Mouse (Mus musculus) thymus, postnatal 4 days (tissue): ENCODE results near the gene Otub1.

Experiments used
- DNase-seq: peaks from one replicate; pipeline ENCODE4 v3.0.0; 2021

The Otub1 gene

GRCm38 (mm10) chr19:7205326-7205725 lies 790 bp downstream of the Otub1 start:
- DNase-seq: no peak

GRCm38 (mm10) chr19:7204898-7205297 lies 1.2 kb downstream of the Otub1 start:
- no peak for DNase-seq

- DNase-seq: no peak
Measured at GRCm38 (mm10) chr19:7200427-7200826, 5.7 kb downstream of the Otub1 start.

GRCm38 (mm10) chr19:7199089-7199488 lies 7.0 kb downstream of the Otub1 start:
- DNase-seq: no peak

GRCm38 (mm10) chr19:7197445-7197844 lies 8.7 kb downstream of the Otub1 start:
- no peak for DNase-seq

GRCm38 (mm10) chr19:7196741-7197270 lies 9.3 kb downstream of the Otub1 start:
- no peak for DNase-seq

- DNase-seq: peak; percentile 73
Measured at GRCm38 (mm10) chr19:7195900-7196728, 10.0 kb downstream of the Otub1 start.

GRCm38 (mm10) chr19:7192561-7192967 lies 13.6 kb downstream of the Otub1 start:
- DNase-seq: no peak

- no peak for DNase-seq
Measured at GRCm38 (mm10) chr19:7191639-7192038, 14.5 kb downstream of the Otub1 start.

GRCm38 (mm10) chr19:7190986-7191385 lies 15.1 kb downstream of the Otub1 start:
- no peak for DNase-seq

- DNase-seq: no peak
Measured at GRCm38 (mm10) chr19:7189026-7189425, 17.1 kb downstream of the Otub1 start.

- DNase-seq: no peak
Measured at GRCm38 (mm10) chr19:7187157-7187556, 19.0 kb downstream of the Otub1 start.

- no peak for DNase-seq
Measured at GRCm38 (mm10) chr19:7185715-7186291, 20.3 kb downstream of the Otub1 start.

- DNase-seq: no peak
Measured at GRCm38 (mm10) chr19:7185059-7185458, 21.1 kb downstream of the Otub1 start.

GRCm38 (mm10) chr19:7183419-7183818 lies 22.7 kb downstream of the Otub1 start:
- no peak for DNase-seq

- peak; percentile 51 for DNase-seq
Measured at GRCm38 (mm10) chr19:7182273-7182949, 23.7 kb downstream of the Otub1 start.

GRCm38 (mm10) chr19:7181496-7181895 lies 24.6 kb downstream of the Otub1 start:
- DNase-seq: no peak

GRCm38 (mm10) chr19:7180756-7181405 lies 25.2 kb downstream of the Otub1 start:
- DNase-seq: no peak

GRCm38 (mm10) chr19:7178841-7179452 lies 27.2 kb downstream of the Otub1 start:
- peak; percentile 38 for DNase-seq

- DNase-seq: no peak
Measured at GRCm38 (mm10) chr19:7177804-7178511, 28.2 kb downstream of the Otub1 start.

- DNase-seq: no peak
Measured at GRCm38 (mm10) chr19:7176041-7176696, 29.9 kb downstream of the Otub1 start.
